In the genomic region with DNA sequence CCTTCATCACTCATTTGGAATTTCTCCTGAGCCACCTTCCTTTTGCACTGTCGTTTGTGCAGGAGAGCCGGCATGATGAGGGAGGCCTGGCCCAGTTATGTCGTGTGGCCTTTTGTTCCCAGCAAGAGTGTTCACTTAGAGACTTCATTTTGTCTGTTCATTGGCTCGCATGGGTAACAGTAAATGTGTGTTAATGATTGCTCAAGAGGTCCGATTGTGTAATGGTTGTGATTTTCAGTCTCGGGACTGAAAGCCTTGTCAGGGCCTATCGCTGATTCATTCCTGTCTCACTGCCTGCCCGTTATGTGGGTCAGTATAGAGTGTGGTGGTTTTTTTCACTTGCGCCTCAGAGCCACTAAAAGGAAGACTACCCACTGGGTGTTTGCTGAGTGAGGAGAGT, we compare ENCODE assay signal across 8 mouse cellular contexts.
DNase-seq lines count a peak whose midpoint lies in the region; ATAC-seq and TF ChIP-seq lines count a peak whose summit lies in the region.

No protein-coding gene starts in this region.

- no peak overlapping the region for H3K4me3 ChIP-seq in heart, embryonic 13.5 days

- H3K9ac ChIP-seq in heart, embryonic 13.5 days, result no peak overlapping the region

- TF ChIP-seq CTCF in brain, embryonic 14.5 days (IDR thresholded peaks at IDR 0.05; ENCODE audit: borderline replicate concordance, extremely low read depth, insufficient read depth, insufficient read length), result no peak

- no peak for ATAC-seq in heart, embryonic 13.5 days (ENCODE audit: extremely low read depth, insufficient number of reproducible peaks, low FRiP score, low TSS enrichment)
- ATAC-seq in monocyte, adult 5-6 weeks (replicated peaks; ENCODE audit: insufficient number of reproducible peaks, low FRiP score, low TSS enrichment, poor library complexity, severe bottlenecking), result peak; percentile 69
- no peak for ATAC-seq in erythroblast, adult 5-6 weeks (replicated peaks; ENCODE audit: low FRiP score, poor library complexity, severe bottlenecking)

- H3K9me3 ChIP-seq in heart, embryonic 13.5 days, result no peaks in the 10 kb centered on the region

- no peak for DNase-seq in heart, postnatal 4 days
- DNase-seq in brain, embryonic 14.5 days (ENCODE audit: low read depth), result peak; percentile 65
- DNase-seq in kidney, postnatal 36 days, result peak; percentile 42 to 80
- DNase-seq in left cerebral cortex, adult 11 months (ENCODE audit: low spot score), result no peak
- no peak for DNase-seq in layer of hippocampus, adult 9-10 months (ENCODE audit: low spot score)

- peaks cover 74% of the 10 kb centered on the region for H3K4me1 ChIP-seq in heart, embryonic 13.5 days

- TF ChIP-seq POLR2A in brain, embryonic 14.5 days (IDR thresholded peaks at IDR 0.05; ENCODE audit: borderline replicate concordance, extremely low read depth, insufficient read depth, insufficient read length, poor library complexity, severe bottlenecking), result no peak

- no peaks in the 10 kb centered on the region for H3K36me3 ChIP-seq in heart, embryonic 13.5 days

- no peaks in the 10 kb centered on the region for H3K27me3 ChIP-seq in heart, embryonic 13.5 days (replicated peaks)

- peak overlapping the region; percentile 58 for H3K27ac ChIP-seq in heart, embryonic 13.5 days (replicated peaks)

- no peak overlapping the region for H3K4me2 ChIP-seq in heart, embryonic 13.5 days

- 47% methylated on average over 9 of the region's 9 CpGs for WGBS in heart, embryonic 13.5 days

Comparison
In these comparisons a context has a peak if more than half of its experiments do, and no peak if none do; other contexts are left out.
1. DNase-seq: peak in brain, embryonic 14.5 days (single experiment) and kidney, postnatal 36 days (2 of 2); none in heart, postnatal 4 days (single experiment), left cerebral cortex, adult 11 months (single experiment) and layer of hippocampus, adult 9-10 months (single experiment).